Mouse (Mus musculus) E14TG2a.4 (cell line): ENCODE data around the gene Dgkd.

Source experiments
- CTCF ChIP-seq: conservative IDR thresholded peaks from 2 replicates; pipeline ENCODE4 v1.5.1; 2014; ENCODE audit warnings: low read length
- NANOG ChIP-seq: IDR thresholded peaks from 2 replicates; pipeline ENCODE4 v1.6.1; 2014; ENCODE audit warnings: borderline replicate concordance, low read length, mixed read lengths
- POU5F1 ChIP-seq: IDR thresholded peaks from 2 replicates; pipeline ENCODE4 v1.6.1; 2014; ENCODE audit warnings: low read length, borderline replicate concordance

DNA sequence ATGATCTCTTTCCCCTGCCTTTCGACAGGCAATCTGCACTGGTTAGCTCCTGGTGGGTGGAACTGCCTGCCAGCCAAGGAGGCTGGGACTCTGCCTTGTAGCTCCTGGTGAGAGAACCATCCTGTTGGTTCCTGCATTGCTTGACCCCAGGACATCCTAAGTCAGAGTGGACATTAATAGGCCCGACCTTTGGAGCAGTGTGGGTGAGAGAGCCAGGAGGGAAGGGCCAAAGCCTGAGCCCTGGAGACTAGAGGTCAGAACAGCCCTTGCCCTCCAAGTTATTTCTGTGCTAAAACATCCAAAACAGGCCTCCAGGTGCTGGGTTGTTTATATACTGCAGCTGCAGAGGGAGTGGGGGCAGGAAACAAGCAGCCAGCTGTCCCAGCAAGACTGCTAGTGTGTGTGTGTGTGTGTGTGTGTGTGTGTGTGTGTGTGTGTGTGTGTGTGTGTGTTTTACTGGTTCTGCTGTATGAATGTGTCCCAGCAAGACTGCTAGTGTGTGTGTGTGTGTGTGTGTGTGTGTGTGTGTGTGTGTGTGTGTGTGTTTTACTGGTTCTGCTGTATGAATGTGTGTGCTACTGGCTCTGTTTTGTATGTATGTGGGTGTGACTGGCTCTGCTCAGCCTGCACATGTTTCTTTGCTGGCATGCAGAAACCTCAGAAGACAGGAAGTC, 6.1 kb upstream of the Dgkd start:
- TF ChIP-seq CTCF, result no peak
- no peak for TF ChIP-seq NANOG
- no peak for TF ChIP-seq POU5F1
